Mouse (Mus musculus): ENCODE results near the gene Kcnip3.

DNA sequence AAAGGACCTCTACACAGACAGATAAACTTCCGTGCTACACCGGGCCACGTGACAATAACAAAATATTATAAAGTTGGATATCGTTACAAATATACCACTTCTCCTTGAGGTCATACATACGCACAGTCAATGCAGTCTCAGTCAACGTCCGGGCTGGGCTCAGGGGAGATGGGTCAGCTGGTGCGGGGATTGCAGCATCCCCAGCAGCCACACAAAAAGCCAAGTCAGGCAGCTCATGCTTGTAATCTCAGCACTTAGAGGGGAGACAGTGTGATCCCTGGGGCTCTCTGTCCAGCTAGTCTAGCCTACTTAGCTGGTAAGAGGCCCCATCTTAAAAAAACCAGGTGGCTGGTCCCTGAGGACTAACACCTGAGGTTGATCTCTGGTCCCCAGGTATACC lies 50.6 kb downstream of the Kcnip3 start:
- TF ChIP-seq MYOG (IDR thresholded peaks at IDR 0.05; ENCODE audit: control insufficient read depth in 1 of 3, insufficient read depth in 1 of 3, insufficient read length in 2 of 3, low read depth in 2 of 3), result no peak
- TF ChIP-seq MAX (IDR thresholded peaks at IDR 0.05; ENCODE audit: low read depth), result no peak
- TF ChIP-seq REST (IDR thresholded peaks at IDR 0.05; ENCODE audit: insufficient read depth, insufficient read length), result no peak
- TF ChIP-seq TCF3 (IDR thresholded peaks at IDR 0.05; ENCODE audit: insufficient read length, low read depth), result no peak
